Mouse (Mus musculus): ENCODE measurements around the gene Psmb11. TPM values are rescaled to one million over a fixed set of nuclear protein-coding genes. Genes with fewer than 3 reads are reported as not detected.
"Not testable (repeated sequence)": the region's sequence is repeated elsewhere in the genome, so short reads cannot be mapped to it uniquely, and the experiment has no call there.

Gene Psmb11
- total RNA-seq, 2 experiments from 2014 or later = 0.35 to 0.38 TPM

DNA sequence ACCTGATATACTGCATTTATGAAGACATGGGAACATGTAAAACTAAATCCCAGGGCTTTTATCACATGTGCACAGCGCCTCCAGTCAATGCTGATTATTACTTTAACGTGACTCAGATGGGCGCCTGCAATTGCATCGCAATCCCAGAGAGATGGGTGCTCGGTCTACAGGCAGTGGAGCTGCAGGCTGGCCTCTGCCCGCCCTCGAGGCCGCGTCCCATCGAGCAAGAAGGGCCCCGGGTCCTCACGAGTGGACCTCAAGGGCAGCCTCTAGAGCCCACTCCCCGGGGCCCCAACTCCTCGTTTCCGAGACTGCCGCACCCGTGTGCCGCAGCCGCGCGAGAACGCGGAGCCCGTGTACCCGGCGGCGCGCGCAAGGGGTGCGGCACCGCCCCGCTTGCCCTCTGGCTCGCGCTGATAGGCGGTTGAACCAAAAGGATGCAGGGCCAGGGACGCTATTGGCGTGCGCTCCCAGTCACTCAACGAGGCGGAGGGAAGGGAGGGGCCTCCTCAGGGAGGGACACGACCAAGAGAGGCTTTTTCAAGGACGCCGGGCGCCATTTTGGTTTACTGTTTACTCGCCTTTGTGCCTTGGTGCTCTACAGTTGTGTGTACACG is 18.1 kb upstream of the Psmb11 start:
- peak; percentile 94 to 97 for DNase-seq (ENCODE audit: low spot score in 2 of 2)

GRCm38 (mm10) chr14:54603686-54604085 is 17.5 kb upstream of the Psmb11 start:
- DNase-seq (ENCODE audit: low spot score in 2 of 2) = no peak

- DNase-seq (ENCODE audit: low spot score in 2 of 2) = peak; percentile 55 to 63
These were observed 15.4 kb upstream of the Psmb11 start, which contains the start of gene 4931414P19Rik for GRCm38 (mm10) chr14:54605752-54606321. 4931414P19Rik (minus strand) TSS chr14:54605993.

GRCm38 (mm10) chr14:54607226-54607625 is 14.0 kb upstream of the Psmb11 start:
- DNase-seq (ENCODE audit: low spot score in 2 of 2) = no peak

GRCm38 (mm10) chr14:54609245-54609644 is 12.0 kb upstream of the Psmb11 start:
- DNase-seq (ENCODE audit: low spot score in 2 of 2) = no peak

- no peak for DNase-seq (ENCODE audit: low spot score in 2 of 2)
These were observed 11.3 kb upstream of the Psmb11 start for GRCm38 (mm10) chr14:54609962-54610361.

DNA sequence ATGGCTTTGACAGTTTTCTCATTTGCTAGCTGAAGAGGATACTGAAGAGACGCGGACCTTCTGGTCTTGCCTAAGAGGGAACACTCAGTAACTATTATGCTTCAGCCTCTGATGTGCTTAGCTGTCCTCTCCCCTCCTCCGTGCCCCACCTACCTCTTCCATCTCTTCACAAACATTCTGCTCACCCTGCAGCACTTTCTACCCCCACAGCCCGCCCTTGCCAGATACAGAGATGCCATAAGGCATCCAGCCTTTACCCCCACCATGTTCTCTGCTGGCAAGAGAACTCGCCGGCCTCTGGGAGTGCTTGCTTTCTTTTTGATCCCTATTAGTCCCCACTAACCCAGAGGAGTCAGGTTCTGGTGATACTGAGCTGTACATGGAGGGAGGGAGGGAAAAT is 10.6 kb upstream of the Psmb11 start:
- peak; percentile 51 to 59 for DNase-seq (ENCODE audit: low spot score in 2 of 2)

GRCm38 (mm10) chr14:54614130-54614529 is 7.1 kb upstream of the Psmb11 start:
- not testable (repeated sequence) for DNase-seq (ENCODE audit: low spot score in 2 of 2)

GRCm38 (mm10) chr14:54616226-54616825 is 4.9 kb upstream of the Psmb11 start:
- DNase-seq (ENCODE audit: low spot score in 2 of 2) = no peak

DNA sequence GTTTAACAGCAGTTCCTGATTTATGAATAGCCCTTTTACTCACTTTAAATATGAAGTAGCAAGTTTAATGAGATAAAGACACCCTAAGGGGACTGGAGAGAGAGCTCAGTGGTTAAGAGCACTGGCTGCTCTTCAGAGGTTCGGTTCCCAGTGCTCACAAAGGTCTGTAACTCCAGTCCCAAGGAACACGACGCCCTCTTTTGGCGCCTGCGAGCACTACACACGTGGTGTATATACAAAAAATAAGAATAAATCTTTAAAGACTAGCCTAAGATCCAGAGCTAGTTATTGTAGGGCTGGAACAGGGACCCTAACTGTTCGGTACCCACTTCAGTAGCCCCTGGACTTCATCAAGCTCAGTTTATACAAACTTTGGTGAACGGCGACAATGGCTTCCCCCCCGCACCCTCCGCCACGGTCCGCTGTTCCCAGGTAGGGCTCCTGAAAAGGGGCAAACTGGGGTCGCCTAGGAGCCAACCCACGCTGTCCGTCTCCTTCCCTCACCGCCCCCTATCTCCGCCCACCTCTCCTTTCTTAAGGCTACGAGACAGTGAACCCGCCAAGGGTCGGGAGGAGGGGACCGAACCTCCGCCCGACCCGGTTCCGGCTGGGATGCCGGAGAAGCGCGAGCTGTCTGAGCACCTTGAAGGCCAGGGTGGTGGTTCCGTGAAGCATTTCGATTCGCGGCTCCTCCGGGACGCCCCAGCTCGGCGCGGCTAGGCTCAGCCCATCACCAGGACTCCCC is 3.9 kb upstream of the Psmb11 start:
- DNase-seq (ENCODE audit: low spot score in 2 of 2) = no peak

DNA sequence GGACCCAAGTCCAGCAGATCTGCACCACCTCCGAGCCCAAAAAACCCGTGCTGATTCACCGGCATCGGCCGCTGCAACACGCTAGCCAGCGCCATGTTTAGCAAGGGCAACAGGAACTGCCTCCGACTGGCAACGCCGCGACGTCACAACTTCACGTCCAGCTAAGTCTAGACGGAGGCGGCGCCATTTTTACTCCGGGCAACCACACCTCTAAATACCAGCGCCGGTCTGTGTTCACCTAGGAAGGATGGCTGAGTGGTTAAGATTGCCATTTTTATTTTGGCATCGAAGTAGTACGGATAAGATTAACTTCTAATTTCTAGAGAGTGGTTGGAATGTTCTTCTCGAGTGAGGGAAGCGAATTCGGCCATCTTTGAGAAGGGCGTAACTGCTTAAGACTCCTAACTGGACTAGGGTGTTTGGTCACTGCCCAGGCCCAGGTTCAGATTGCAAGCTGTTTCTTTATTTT is 3.3 kb upstream of the Psmb11 start, which contains the start of gene Psmb5:
TSS of gene Psmb5 (minus strand) at position 126 of the 469 bp plus-strand sequence.
- DNase-seq (ENCODE audit: low spot score in 2 of 2) = peak; percentile 92 to 95

DNA sequence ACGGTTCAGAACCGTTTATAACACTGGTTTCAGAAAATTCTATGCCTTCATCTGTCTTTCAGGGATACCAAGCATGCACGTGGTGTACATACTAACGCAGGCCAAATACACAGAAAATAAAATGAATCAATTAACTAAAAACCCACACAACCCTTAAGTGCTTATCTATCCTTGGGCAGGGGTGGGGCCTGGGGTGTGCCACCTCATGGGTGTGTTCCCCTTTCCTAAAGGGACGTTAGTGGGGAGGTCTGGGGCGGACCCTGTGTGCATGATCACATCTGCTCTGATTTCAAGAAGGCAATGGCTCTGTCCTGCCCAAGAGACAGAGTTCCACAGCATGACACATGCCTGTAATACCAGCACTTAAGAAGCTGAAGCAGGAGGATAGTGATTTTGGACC is 2.1 kb downstream of the Psmb11 start:
- DNase-seq (ENCODE audit: low spot score in 2 of 2) = no peak

GRCm38 (mm10) chr14:54624976-54625375 is 3.7 kb downstream of the Psmb11 start:
- no peak for DNase-seq (ENCODE audit: low spot score in 2 of 2)

- DNase-seq (ENCODE audit: low spot score in 2 of 2) = no peak
These were observed 6.9 kb downstream of the Psmb11 start for GRCm38 (mm10) chr14:54628103-54628502.

DNA sequence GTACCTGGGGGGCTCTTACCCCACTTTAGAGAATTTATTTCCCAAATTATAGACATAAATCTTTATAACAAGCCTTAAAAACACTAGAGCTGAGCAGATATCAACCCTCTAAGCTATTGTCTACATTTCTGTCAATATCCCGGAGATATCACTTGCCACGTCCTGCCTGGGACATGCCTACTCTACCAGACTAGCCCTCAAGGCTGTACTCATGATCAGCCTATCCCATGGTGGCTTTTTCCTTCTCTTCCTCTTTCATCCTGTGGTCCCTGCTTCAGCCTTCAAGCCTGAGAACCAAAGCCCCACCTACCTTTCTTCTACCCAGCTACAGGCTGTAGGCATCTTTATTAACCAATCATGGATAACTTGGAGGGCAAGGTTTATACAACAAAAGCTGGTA is 8.6 kb downstream of the Psmb11 start:
- DNase-seq (ENCODE audit: low spot score in 2 of 2) = no peak

- DNase-seq (ENCODE audit: low spot score in 2 of 2) = no peak
These were observed 9.5 kb downstream of the Psmb11 start for GRCm38 (mm10) chr14:54630583-54631239.

DNA sequence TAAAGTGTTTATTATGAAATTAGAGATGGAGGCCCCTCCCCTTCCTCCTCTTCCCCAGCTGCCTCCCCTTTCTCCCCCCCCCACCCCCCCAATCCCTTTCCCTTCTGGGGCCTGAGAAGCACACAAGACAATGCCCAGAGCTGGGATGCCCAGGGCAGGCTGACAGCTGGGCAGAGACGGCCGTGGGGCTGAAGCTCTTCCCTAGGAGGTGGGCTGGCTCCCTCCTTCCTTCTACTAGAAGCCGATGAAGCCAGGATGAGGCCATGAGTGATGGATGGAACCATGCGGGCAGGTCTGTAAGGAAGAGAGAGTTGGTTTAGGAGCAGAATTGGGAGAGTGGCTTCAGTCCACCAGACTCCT is 10.0 kb downstream of the Psmb11 start:
- no peak for DNase-seq (ENCODE audit: low spot score in 2 of 2)

DNA sequence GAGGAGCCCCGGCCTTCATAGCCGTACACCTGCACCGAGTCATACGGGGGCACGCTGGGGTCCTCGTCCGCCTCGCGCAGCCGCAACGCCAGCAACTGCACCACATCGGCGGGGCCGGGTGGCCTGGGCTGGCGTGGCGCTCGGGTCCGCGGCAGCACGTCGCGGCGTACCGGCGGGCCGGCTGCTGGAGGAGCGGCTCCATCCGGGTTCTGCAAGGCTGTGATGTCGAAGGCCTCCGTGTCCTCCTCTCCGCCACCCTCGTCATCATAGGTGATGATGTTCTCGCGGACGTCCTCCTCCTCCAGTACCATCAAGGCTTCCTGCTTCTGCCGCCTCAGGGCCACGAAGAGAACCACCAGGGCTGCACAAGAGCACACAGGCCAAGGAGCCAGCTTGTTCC is 11.0 kb downstream of the Psmb11 start:
- no peak for DNase-seq (ENCODE audit: low spot score in 2 of 2)

- DNase-seq (ENCODE audit: low spot score in 2 of 2) = no peak
These were observed 12.9 kb downstream of the Psmb11 start for GRCm38 (mm10) chr14:54634182-54634581.

- peak in 1 of 2 experiments; percentile 37 for DNase-seq (ENCODE audit: low spot score in 2 of 2)
These were observed 15.7 kb downstream of the Psmb11 start for GRCm38 (mm10) chr14:54636954-54637353.

DNA sequence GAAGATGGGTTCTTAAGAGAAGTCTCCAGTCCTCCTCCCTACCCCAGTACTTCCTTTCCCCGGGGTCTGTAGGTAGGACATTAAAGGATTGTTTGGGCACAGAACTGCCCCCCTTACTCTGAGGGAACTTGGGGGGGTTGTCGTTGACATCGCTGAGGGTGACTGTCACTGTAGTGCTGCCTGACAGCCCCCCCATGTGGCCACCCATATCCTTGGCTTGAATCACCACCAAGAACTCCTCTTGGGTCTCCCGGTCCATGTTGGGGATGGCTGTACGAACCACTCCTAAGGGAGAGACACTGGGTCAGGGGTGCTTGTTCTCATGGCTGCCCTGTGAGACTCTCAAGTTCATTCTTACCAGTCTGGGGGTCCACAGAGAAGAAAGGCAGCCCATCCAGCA is 17.0 kb downstream of the Psmb11 start:
- peak in 1 of 2 experiments; percentile 43 for DNase-seq (ENCODE audit: low spot score in 2 of 2)
